Mouse (Mus musculus) forebrain, postnatal 0 days (tissue): ENCODE measurements at regions not wholly inside any gene's neighbourhood (a gene's known extent, or its start where the extent isn't known, plus 50 kb on each side); places are given as distances from the start of the nearest gene placed in this dataset.

Experiments used
- ATAC-seq: fragments of 200-750 bp; cut with Nextera tagmentation; 2 replicates; pipeline ENCODE4 v1.8.0; 2017; ENCODE audit warnings: mild to moderate bottlenecking, moderate library complexity
- DNase-seq: peaks from one replicate; pipeline ENCODE4 v3.0.0-alpha.2; 2015
- H3K27ac ChIP-seq: fragments of 300-500 bp; sonication (generic); 2 replicates; pipeline ENCODE4 v1.5.1; 2014; ENCODE audit warnings: low read depth, mild to moderate bottlenecking, antibody characterized with exemption, low read length, moderate library complexity, mixed read lengths
- H3K27me3 ChIP-seq: fragments of 300-500 bp; sonication (generic); 2 replicates; pipeline ENCODE4 v1.6.1; 2014; ENCODE audit warnings: mild to moderate bottlenecking, low read length, mixed read lengths; ENCODE audit not compliant: insufficient read depth
- H3K36me3 ChIP-seq: fragments of 300-500 bp; sonication (generic); 2 replicates; pipeline ENCODE4 v1.6.1; 2014; ENCODE audit warnings: mild to moderate bottlenecking, moderate library complexity; ENCODE audit not compliant: insufficient read depth
- H3K4me1 ChIP-seq: fragments of 300-500 bp; sonication (generic); 2 replicates; pipeline ENCODE4 v1.6.1; 2014; ENCODE audit warnings: antibody characterized with exemption; ENCODE audit not compliant: insufficient read depth
- H3K4me2 ChIP-seq: fragments of 300-500 bp; sonication (generic); 2 replicates; pipeline ENCODE4 v1.6.1; 2014; ENCODE audit warnings: low read depth, mild to moderate bottlenecking, moderate library complexity
- H3K4me3 ChIP-seq: fragments of 300-500 bp; sonication (generic); 2 replicates; pipeline ENCODE4 v1.5.1; 2014; ENCODE audit warnings: low read depth, low read length, mixed read lengths
- H3K9ac ChIP-seq: fragments of 300-500 bp; sonication (generic); 2 replicates; pipeline ENCODE4 v1.6.1; 2014; ENCODE audit warnings: mild to moderate bottlenecking
- H3K9me3 ChIP-seq: fragments of 300-500 bp; sonication (generic); 2 replicates; pipeline ENCODE4 v1.6.1; 2016; ENCODE audit warnings: low read length
- CTCF ChIP-seq: sonication (generic); IDR thresholded peaks from 2 replicates; pipeline ENCODE4 v1.5.1; 2016; ENCODE audit warnings: antibody characterized with exemption, control low read depth, low read depth
- WGBS: fragments of 180-500 bp; shearing (Covaris S2); extraction: QIAGEN DNeasy Blood & Tissue Kit; methylation state at CpG from one replicate; pipeline ENCODE4 v1.1.7; 2014; 5-methylcytosine and 5-hydroxymethylcytosine counted together

DNA sequence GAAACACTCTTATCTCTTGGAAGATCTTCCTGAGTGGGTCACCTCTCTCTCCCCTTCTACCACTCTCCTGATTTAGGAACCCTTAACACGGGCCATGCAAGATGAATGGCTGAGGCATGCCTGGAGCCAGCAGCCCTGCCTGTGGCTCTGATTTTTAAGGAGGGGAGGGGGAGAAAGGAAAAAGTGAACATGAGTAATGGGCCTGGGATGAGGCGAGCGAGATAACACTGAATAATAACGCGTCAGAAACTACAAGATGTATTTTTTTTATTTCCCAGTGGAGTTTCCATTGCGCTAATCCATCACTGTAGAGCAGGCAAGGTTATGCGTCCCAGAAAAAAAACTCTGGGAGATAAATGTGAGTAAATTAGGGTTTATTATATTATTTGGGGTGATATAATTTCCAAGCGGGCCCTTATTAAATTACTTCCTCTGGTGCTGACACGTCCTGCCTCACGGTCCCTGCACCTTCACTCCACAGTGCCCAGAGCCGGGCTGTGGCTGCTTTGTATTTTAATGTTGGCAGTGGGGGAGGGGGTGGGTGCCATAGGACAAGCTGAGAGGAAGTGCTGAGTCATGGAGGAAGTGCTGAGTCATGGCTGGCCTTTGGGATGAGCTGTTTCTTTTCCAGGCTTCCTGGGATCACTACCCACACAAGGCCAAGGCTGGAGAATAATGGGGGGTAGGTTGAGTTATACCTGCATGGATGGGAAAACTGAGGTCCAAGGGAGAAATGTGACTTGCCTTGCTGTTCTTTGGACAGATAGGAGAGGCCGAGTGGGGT, 103.6 kb upstream of the 4931429L15Rik start:
- no peaks in the 10 kb centered on the region for H3K27me3 ChIP-seq
- no peak overlapping the region for H3K9ac ChIP-seq
- ATAC-seq (no peak), DNase-seq (no peak)
- H3K4me1 ChIP-seq = no peaks in the 10 kb centered on the region
- no peak overlapping the region for H3K4me2 ChIP-seq
- TF ChIP-seq CTCF = no peak
- no peak overlapping the region for H3K4me3 ChIP-seq
- WGBS = 77% methylated on average over 12 of the region's 12 CpGs
- no peaks in the 10 kb centered on the region for H3K36me3 ChIP-seq
- no peak overlapping the region for H3K27ac ChIP-seq
- H3K9me3 ChIP-seq = no peaks in the 10 kb centered on the region

DNA sequence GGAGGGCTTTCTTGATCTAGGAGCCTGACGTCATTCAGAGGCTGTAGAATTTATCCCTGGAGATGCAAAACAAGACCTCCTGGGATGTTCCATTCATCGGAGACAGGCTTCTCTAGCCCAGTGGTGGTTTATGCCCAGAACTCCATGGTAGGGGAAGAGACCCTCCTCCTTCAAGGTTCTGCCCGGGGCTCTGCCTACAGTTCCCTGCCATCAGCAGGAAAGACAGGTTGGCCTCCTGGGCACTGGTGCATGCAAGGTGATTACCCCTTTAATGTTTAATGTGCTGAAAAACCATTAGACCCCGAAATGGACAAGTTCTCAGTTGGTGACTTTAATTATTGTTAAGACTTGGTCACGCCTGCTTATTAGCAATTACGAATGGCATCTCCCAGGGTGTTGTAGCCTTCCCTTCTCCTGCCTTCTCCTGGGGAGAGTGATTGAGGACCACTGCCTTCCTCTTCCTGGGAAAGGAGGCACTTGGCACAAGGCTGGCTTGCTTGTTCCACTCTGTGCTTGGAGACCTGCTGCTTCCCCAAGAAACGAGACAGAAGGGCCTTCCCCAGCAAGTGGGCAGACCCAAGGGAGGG, 102.0 kb upstream of the 4931429L15Rik start:
- no peak for DNase-seq
- WGBS = 36% methylated on average over 7 of the region's 7 CpGs
- Histone ChIP-seq H3K36me3 (no peaks in the 10 kb centered on the region), H3K4me2 (no peak overlapping the region), H3K27ac (no peak overlapping the region), H3K9ac (no peak overlapping the region), H3K4me3 (no peak overlapping the region), H3K27me3 (no peaks in the 10 kb centered on the region), H3K9me3 (no peaks in the 10 kb centered on the region), H3K4me1 (no peaks in the 10 kb centered on the region)
- no peak for ATAC-seq
- no peak for TF ChIP-seq CTCF

DNA sequence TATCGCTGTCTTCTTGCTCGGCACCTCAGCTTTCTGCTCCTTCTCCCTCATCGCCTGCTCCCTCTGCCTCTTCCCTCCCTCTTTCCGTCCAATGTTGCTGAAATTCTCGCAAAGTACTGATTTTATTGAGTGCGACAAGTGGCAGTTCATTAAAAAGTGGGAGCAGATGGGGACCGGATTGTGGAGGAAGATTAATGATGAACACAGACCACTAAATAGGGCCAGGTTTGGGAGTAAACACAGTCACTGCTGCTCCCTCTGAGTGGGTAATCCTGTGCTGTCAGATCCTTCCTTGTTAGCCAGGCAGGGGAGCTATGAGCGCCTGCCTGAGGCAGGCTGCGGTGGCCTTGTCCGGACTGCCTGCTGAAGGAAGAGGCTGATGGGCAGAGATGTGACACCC, 91.9 kb upstream of the 4931429L15Rik start:
- H3K9ac ChIP-seq = no peak overlapping the region
- no peak overlapping the region for H3K27ac ChIP-seq
- no peaks in the 10 kb centered on the region for H3K27me3 ChIP-seq
- no peak for DNase-seq
- H3K36me3 ChIP-seq = no peaks in the 10 kb centered on the region
- no peak overlapping the region for H3K4me2 ChIP-seq
- no peak overlapping the region for H3K4me3 ChIP-seq
- TF ChIP-seq CTCF = no peak
- no peaks in the 10 kb centered on the region for H3K4me1 ChIP-seq
- 0 out of 2 replicates have a peak, but pooled peaks cover 5% of the 10 kb centered on the region for H3K9me3 ChIP-seq
- 77% methylated on average over 10 of the region's 10 CpGs for WGBS
- no peak for ATAC-seq

DNA sequence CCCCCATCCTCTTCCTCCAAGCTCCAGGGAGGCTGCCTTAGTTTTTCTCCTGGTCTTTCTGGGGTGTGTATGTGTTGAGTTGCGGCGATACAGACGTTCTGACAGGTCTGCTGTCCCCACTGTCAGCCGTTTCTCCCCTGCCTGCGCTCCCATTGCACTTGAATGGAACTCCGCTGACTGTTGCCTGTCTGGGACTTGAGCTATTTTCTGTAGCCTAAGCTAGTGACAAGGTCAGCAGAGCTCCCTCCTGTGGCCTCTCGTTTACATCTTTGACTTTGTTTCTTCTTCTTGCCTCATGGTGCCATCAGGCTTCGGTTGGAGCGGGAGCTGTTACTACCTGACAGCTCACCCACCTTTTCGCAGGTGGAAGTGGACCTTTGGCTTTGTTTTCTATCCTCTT, 89.0 kb upstream of the 4931429L15Rik start:
- Histone ChIP-seq H3K4me3 (no peak overlapping the region), H3K9ac (no peak overlapping the region), H3K27ac (no peak overlapping the region), H3K36me3 (no peaks in the 10 kb centered on the region), H3K9me3 (0 out of 2 replicates have a peak, but pooled peaks cover 5% of the 10 kb centered on the region), H3K4me1 (no peaks in the 10 kb centered on the region), H3K27me3 (no peaks in the 10 kb centered on the region), H3K4me2 (no peak overlapping the region)
- ATAC-seq (no peak), DNase-seq (no peak)
- no peak for TF ChIP-seq CTCF
- 80% methylated on average over 10 of the region's 10 CpGs for WGBS

DNA sequence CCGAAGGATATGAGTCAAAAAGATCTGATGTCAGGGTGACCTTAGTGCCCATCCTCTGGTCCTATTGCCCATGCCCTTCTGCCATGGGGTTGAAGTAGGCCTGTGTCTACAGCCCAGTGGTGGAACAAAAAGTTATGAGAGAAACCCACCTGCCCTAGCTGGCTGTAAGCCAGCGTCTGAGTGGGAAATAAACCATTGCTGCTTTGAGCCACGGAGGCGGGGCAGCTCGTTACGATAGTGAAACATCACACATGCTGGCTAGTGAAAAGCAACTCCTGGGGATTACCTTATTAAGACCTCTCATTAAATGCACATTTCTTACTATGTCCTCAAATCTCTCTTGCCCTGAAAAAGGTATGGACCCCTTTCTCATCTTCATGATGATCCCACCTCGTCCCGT, 86.8 kb upstream of the 4931429L15Rik start:
- WGBS = 38% methylated on average over 8 of the region's 8 CpGs
- ATAC-seq (no peak), DNase-seq (no peak)
- no peaks in the 10 kb centered on the region for H3K36me3 ChIP-seq
- no peak overlapping the region for H3K9ac ChIP-seq
- H3K4me3 ChIP-seq = no peak overlapping the region
- no peaks in the 10 kb centered on the region for H3K9me3 ChIP-seq
- no peak overlapping the region for H3K27ac ChIP-seq
- no peaks in the 10 kb centered on the region for H3K27me3 ChIP-seq
- no peak overlapping the region for H3K4me2 ChIP-seq
- H3K4me1 ChIP-seq = no peaks in the 10 kb centered on the region
- TF ChIP-seq CTCF = no peak

DNA sequence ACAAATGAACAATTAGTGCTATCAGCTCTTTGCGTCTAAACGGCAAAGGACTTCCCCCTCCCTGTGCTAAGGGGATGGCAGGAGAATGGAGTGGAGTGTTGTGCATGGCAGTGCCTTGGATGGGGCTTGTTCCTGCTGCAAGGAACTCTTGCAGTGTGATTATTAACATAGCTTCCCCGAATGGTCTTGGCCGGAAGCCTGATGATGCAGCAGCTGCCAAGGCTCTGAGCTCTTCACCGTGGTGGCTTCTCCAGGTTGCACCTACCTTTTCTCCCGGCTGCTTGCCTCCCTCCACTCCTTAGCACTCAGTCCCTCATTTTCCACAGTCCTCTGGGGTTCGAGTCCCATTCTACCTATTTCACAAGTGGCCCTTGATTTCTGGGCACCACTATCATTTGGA, 76.8 kb upstream of the 4931429L15Rik start:
- no peak overlapping the region for H3K4me3 ChIP-seq
- no peaks in the 10 kb centered on the region; the same call in 1 of the 2 replicates for H3K27me3 ChIP-seq
- TF ChIP-seq CTCF = no peak
- no peaks in the 10 kb centered on the region for H3K36me3 ChIP-seq
- WGBS = 56% methylated on average over 7 of the region's 7 CpGs
- no peaks in the 10 kb centered on the region for H3K9me3 ChIP-seq
- ATAC-seq (no peak), DNase-seq (no peak)
- no peak overlapping the region for H3K9ac ChIP-seq
- H3K4me1 ChIP-seq = peaks cover 3% of the 10 kb centered on the region; the same call in 1 of the 2 replicates
- no peak overlapping the region for H3K4me2 ChIP-seq
- no peak overlapping the region for H3K27ac ChIP-seq

DNA sequence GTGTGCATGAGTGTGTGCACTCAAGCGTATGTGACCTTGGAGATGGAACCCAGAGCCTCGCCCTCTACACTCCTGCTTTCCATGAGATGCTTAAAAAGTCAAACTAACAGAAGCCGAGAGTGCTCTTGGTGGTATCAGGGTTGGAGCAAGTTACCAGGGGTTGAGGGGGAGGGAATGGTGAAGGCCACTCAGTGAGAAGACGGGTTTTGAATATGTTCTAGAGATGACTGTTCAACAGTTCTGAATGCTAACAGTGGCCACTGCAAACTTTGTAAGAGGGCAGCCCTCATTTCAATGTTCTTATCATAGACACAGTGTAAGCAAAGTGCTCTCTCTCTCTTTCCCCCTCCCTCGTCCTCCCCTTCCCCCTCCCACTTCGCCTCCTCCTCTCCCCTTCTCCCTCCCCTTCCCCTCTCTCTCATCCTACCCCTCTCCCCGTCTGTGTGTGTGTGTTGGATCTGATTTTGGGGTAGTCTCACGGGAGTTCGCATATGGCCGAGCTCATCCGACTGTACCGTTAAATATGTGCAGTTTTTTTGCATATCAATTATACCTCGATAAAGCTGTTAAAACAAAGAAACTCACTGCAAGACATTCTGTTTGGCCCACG, 75.5 kb upstream of the 4931429L15Rik start:
- no peaks in the 10 kb centered on the region for H3K9me3 ChIP-seq
- H3K36me3 ChIP-seq = no peaks in the 10 kb centered on the region
- DNase-seq = peak; percentile 58
- no peak overlapping the region for H3K4me2 ChIP-seq
- H3K4me3 ChIP-seq = no peak overlapping the region
- no peak for TF ChIP-seq CTCF
- 0 out of 2 replicates have a peak, but pooled peaks have one; percentile 12 for ATAC-seq
- no peaks in the 10 kb centered on the region; the same call in 1 of the 2 replicates for H3K27me3 ChIP-seq
- 36% methylated on average over 14 of the region's 14 CpGs for WGBS
- no peak overlapping the region for H3K9ac ChIP-seq
- no peak overlapping the region for H3K27ac ChIP-seq
- H3K4me1 ChIP-seq = peaks cover 3% of the 10 kb centered on the region; the same call in 1 of the 2 replicates
